Mouse (Mus musculus) neural tube, embryonic 13.5 days (tissue): ENCODE measurements around the gene Rbbp4. TPM values are rescaled to one million over a fixed set of nuclear protein-coding genes. Genes with fewer than 3 reads are reported as not detected.

Source experiments
- ATAC-seq: fragments of 200-750 bp; cut with Nextera tagmentation; 2 replicates; pipeline ENCODE4 v1.8.0; 2017; ENCODE audit warnings: low read depth, mild to moderate bottlenecking, moderate TSS enrichment, moderate library complexity
- H3K27ac ChIP-seq: fragments of 300-500 bp; sonication (generic); replicated peaks from 2 replicates; pipeline ENCODE4 v1.5.1; 2015; ENCODE audit warnings: moderate library complexity, mild to moderate bottlenecking, inconsistent platforms
- H3K27me3 ChIP-seq: fragments of 300-500 bp; sonication (generic); 2 replicates; pipeline ENCODE4 v1.6.1; 2015; ENCODE audit warnings: mild to moderate bottlenecking, inconsistent platforms
- H3K36me3 ChIP-seq: fragments of 300-500 bp; sonication (generic); 2 replicates; pipeline ENCODE4 v1.6.1; 2015; ENCODE audit warnings: mild to moderate bottlenecking, inconsistent platforms
- H3K4me1 ChIP-seq: fragments of 300-500 bp; sonication (generic); replicated peaks from 2 replicates; pipeline ENCODE4 v1.6.1; 2015; ENCODE audit warnings: inconsistent platforms
- H3K4me2 ChIP-seq: fragments of 300-500 bp; sonication (generic); 2 replicates; pipeline ENCODE4 v1.6.1; 2015; ENCODE audit warnings: inconsistent platforms, mild to moderate bottlenecking, moderate library complexity
- H3K4me3 ChIP-seq: fragments of 300-500 bp; sonication (generic); 2 replicates; pipeline ENCODE4 v1.5.1; 2015; ENCODE audit warnings: mild to moderate bottlenecking, inconsistent platforms
- H3K9ac ChIP-seq: fragments of 300-500 bp; sonication (generic); 2 replicates; pipeline ENCODE4 v1.6.1; 2015; ENCODE audit warnings: moderate library complexity, mild to moderate bottlenecking, inconsistent platforms
- H3K9me3 ChIP-seq: fragments of 300-500 bp; sonication (generic); 2 replicates; pipeline ENCODE4 v1.6.1; 2016; ENCODE audit warnings: inconsistent platforms
- WGBS: fragments of 180-500 bp; shearing (Covaris S2); methylation state at CpG from one replicate; pipeline ENCODE4 v1.1.7; 2015; 5-methylcytosine and 5-hydroxymethylcytosine counted together
- microRNA-seq: library from miRNA; unstranded; fragments of <30 nt; microRNA quantifications from one replicate; pipeline ENCODE4, GENCODE M21; 2016
- polyA plus RNA-seq: library from polyadenylated mRNA; unstranded; fragments of >200 nt; fragmentation: Nextera tagmentation; extraction: Ambion mirVana; gene quantifications from 2 replicates; pipeline ENCODE4 v1.2.1, GENCODE M21; 2015

The Rbbp4 gene
- polyA plus RNA-seq, 1 experiment from 2014 or later = 344 TPM

GRCm38 (mm10) chr4:129266191-129266590 is 69.0 kb downstream of the Rbbp4 start:
- Histone ChIP-seq H3K9me3 (no peaks in the 10 kb centered on the region), H3K27me3 (no peaks in the 10 kb centered on the region), H3K4me2 (no peak overlapping the region), H3K4me3 (no peak overlapping the region), H3K27ac (no peak overlapping the region), H3K4me1 (peaks cover 9% of the 10 kb centered on the region), H3K36me3 (no peaks in the 10 kb centered on the region), H3K9ac (no peak overlapping the region)
- 87% methylated on average over 4 of the region's 4 CpGs for WGBS
- no peak for ATAC-seq

DNA sequence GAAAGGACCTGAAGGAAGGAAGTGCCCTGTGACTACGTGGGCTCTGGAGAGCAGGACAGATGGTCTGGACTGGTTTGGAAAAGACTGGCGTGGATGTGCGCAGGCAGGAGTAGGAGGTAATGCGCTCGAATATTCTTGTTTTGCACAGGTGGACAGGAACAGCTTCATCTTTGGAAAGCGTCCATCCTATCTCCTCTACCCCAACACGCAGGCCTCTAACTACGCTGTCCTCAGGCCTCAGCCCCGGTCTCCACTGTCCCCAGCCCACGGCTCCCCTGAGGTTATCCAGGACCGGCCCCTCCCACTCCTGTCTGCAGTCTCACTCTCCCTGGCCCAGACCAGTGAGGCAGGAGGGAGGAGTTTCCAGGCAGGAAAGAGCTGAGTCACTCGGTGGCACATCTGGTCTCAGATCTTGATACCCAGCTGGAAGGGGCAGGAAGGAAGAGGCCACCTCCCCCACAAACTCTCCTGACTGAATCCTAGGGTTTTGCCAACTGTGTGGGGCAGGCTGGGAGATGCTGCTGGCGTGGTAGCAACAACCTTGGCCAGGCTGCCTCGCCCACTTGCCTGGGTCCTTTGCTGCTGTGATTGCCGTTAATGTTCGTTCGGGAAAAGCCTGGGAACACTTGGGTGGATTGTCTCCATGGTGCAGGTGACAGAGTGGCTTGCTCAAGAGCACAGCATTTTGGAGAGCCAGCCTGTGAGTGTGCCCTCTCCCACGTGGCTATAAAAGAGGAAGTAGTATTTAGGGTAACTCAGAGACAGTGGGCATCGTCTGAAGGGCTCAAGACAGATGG is 71.7 kb downstream of the Rbbp4 start:
- Histone ChIP-seq H3K4me3 (no peak overlapping the region), H3K4me1 (peaks cover 16% of the 10 kb centered on the region), H3K27me3 (no peaks in the 10 kb centered on the region), H3K9me3 (no peaks in the 10 kb centered on the region), H3K4me2 (no peak overlapping the region), H3K36me3 (no peaks in the 10 kb centered on the region), H3K27ac (peak overlapping the region; percentile 46; the same call in 1 of the 2 replicates), H3K9ac (no peak overlapping the region)
- 0 out of 2 replicates have a peak, but pooled peaks have one; percentile 21 for ATAC-seq
- 41% methylated on average over 19 of the region's 19 CpGs for WGBS

DNA sequence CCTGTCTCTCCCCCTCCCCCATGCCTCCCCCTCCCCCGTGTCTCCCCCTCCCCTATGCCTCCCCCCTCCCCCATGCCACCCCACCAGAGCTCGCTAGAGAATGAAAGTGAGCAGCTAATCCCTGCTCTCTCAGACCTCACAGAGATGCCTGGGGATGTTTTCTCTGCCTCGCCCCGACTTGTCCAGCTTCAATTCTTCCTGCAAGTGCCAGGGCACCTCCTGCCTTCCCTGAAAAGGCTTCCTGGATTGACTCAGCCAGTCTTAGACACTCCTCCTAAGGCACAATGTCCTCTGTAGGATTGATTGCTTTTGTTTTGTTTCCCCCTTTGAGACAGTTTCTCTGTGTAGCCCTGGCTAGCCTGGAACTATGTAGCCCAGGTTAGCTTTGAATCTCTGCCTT is 74.0 kb downstream of the Rbbp4 start, which contains the start of gene C77080:
C77080 (minus strand) TSS at position 209 of the 400 bp plus-strand sequence.
- WGBS = 26% methylated on average over 2 of the region's 4 CpGs
- no peak for ATAC-seq
- Histone ChIP-seq H3K36me3 (no peaks in the 10 kb centered on the region), H3K4me3 (no peak within 1 kb of the TSS), H3K9ac (no peak within 1 kb of the TSS), H3K9me3 (no peaks in the 10 kb centered on the region), H3K4me2 (no peak within 1 kb of the TSS), H3K27ac (peak within 1 kb of the TSS; percentile 64), H3K27me3 (no peaks in the 10 kb centered on the region), H3K4me1 (peaks cover 23% of the 10 kb centered on the region)

GRCm38 (mm10) chr4:129260678-129261077 is 74.5 kb downstream of the Rbbp4 start:
- Histone ChIP-seq H3K4me1 (peaks cover 26% of the 10 kb centered on the region), H3K27ac (peak overlapping the region; percentile 64), H3K27me3 (no peaks in the 10 kb centered on the region), H3K9me3 (no peaks in the 10 kb centered on the region), H3K4me3 (no peak overlapping the region), H3K4me2 (no peak overlapping the region), H3K9ac (no peak overlapping the region), H3K36me3 (no peaks in the 10 kb centered on the region)
- ATAC-seq = no peak
- 15% methylated on average over 6 of the region's 6 CpGs for WGBS

DNA sequence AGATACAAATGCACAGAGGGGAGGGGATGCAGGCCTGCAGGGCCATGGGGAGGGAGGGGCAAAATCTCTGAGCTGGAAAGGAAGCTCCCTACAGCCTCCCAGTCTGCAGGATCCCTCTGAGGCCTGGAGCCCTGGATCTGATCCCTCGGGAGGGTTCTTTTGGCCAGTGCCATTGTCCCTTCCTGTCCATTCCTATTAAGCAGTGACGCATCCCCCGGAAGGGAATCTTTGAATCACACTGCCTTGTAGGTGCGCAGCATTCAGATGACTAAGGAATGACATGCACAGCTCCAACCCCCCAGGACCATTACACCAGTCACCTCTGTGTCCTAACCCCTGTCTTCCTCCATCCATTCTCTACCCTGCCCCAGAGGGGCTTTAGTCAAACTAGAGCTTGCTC is 76.1 kb downstream of the Rbbp4 start:
- WGBS = 69% methylated on average over 4 of the region's 4 CpGs
- H3K9me3 ChIP-seq = no peaks in the 10 kb centered on the region
- no peaks in the 10 kb centered on the region for H3K27me3 ChIP-seq
- H3K4me2 ChIP-seq = no peak overlapping the region
- no peak for ATAC-seq
- no peaks in the 10 kb centered on the region for H3K36me3 ChIP-seq
- no peak overlapping the region for H3K27ac ChIP-seq
- H3K4me3 ChIP-seq = no peak overlapping the region
- no peak overlapping the region for H3K9ac ChIP-seq
- peaks cover 26% of the 10 kb centered on the region for H3K4me1 ChIP-seq

Small RNA genes lying within 50 kb of the gene (microRNA-seq; reads per million reads assigned to microRNA genes)
- not detected for gene Gm22994

Other genes starting within 250 kb of the Rbbp4 start
- gene Tmem54, start 229.8 kb downstream of the Rbbp4 start, polyA plus RNA-seq = 0.39 TPM in 1 of 2 replicates, not detected in the other
- 50.3 and 55.8 TPM in 2 replicates for gene Hpca, start 213.3 kb downstream of the Rbbp4 start, polyA plus RNA-seq
- 24.4 and 24.5 TPM in 2 replicates for gene Fndc5, start 198.4 kb downstream of the Rbbp4 start, polyA plus RNA-seq
- 15.8 and 19.9 TPM in 2 replicates for gene S100pbp, start 145.6 kb downstream of the Rbbp4 start, polyA plus RNA-seq
- gene Yars, start 145.6 kb downstream of the Rbbp4 start, polyA plus RNA-seq = 106 and 108 TPM in 2 replicates
- 7.5 and 10.3 TPM in 2 replicates for gene C77080, start 74.0 kb downstream of the Rbbp4 start, polyA plus RNA-seq
- gene Sync, start 47.8 kb downstream of the Rbbp4 start, polyA plus RNA-seq = 3.2 and 3.4 TPM in 2 replicates
- 24.9 and 28.2 TPM in 2 replicates for gene Zbtb8os, start 325 bp upstream of the Rbbp4 start, polyA plus RNA-seq
- 18.5 and 20.4 TPM in 2 replicates for gene Zbtb8a, start 42.7 kb upstream of the Rbbp4 start, polyA plus RNA-seq
- 10.7 and 11.1 TPM in 2 replicates for gene Zbtb8b, start 105.5 kb upstream of the Rbbp4 start, polyA plus RNA-seq
- gene Bsdc1, start 126.2 kb upstream of the Rbbp4 start, polyA plus RNA-seq = 34.8 and 38.1 TPM in 2 replicates
- not detected in 2 replicates for gene Tssk3, start 155.7 kb upstream of the Rbbp4 start, polyA plus RNA-seq
- gene Fam229a, start 155.8 kb upstream of the Rbbp4 start, polyA plus RNA-seq = not detected in 2 replicates
- gene Marcksl1, start 178.2 kb upstream of the Rbbp4 start, polyA plus RNA-seq = 1,745 and 1,831 TPM in 2 replicates
- 116 and 120 TPM in 2 replicates for gene Hdac1, start 207.3 kb upstream of the Rbbp4 start, polyA plus RNA-seq
- 8.7 and 11.6 TPM in 2 replicates for gene Lck, start 238.3 kb upstream of the Rbbp4 start, polyA plus RNA-seq
- 0.73 and 1.5 TPM in 2 replicates for gene Fam167b, start 243.2 kb upstream of the Rbbp4 start, polyA plus RNA-seq